Mouse (Mus musculus): ENCODE measurements at regions not wholly inside any gene's neighbourhood (a gene's known extent, or its start where the extent isn't known, plus 50 kb on each side); places are given as distances from the start of the nearest gene placed in this dataset.

DNA sequence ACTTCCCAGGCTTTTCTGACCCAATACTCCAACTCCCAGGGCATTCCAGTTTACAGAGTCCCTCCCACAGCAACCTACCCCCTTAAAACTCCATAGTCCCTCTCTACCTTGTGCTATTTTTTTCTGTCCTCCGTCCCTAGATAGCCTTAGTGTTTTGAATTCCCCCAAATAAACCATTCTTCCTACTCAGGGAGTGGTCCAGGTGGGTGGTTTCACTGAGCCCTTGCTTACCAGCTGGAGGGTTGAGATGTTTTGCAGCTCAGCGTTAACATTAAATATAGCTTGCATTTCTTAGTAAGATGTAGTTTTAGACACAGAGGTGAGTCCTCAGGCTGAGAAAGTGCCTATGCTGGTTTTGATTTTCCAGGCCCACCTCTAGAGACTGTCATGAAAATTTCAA lies 313.0 kb downstream of the Bmper start:
- TF ChIP-seq CTCF (IDR thresholded peaks at IDR 0.05; ENCODE audit: low read depth, low read length) (no peak), POLR2A (IDR thresholded peaks at IDR 0.05; ENCODE audit: extremely low read depth, insufficient read depth, low read length) (no peak)
